Mouse (Mus musculus): ENCODE measurements around the gene Fam71b. TPM values are rescaled to one million over a fixed set of nuclear protein-coding genes. Genes with fewer than 3 reads are reported as not detected.
A peak's percentile ranks its signal among the peaks of the same experiment; 100 is the strongest.

The Fam71b gene
- polyA plus RNA-seq, 1 experiment = not detected

- Histone ChIP-seq H3K36me3 (ENCODE audit: control insufficient read depth, insufficient read depth, low read length, poor library complexity, severe bottlenecking) (no peaks in the 10 kb centered on the region), H3K4me1 (ENCODE audit: control insufficient read depth, insufficient read depth, low read length) (no peaks in the 10 kb centered on the region), H3K27me3 (ENCODE audit: control insufficient read depth, insufficient read depth, low read length, poor library complexity, severe bottlenecking) (no peaks in the 10 kb centered on the region), H3K27ac (ENCODE audit: insufficient read depth, low read length) (no peak overlapping the region), H3K4me3 (ENCODE audit: low read depth, low read length) (no peak overlapping the region), H3K9ac (ENCODE audit: low read depth, poor library complexity, severe bottlenecking) (no peak overlapping the region), H3K9me3 (replicated peaks; ENCODE audit: control insufficient read depth, insufficient read depth, low read length, poor library complexity, severe bottlenecking) (no peaks in the 10 kb centered on the region)
- no peak for TF ChIP-seq EP300 (IDR thresholded peaks at IDR 0.05; ENCODE audit: insufficient read depth, low read depth, low read length)
- no peak for TF ChIP-seq POLR2A (IDR thresholded peaks at IDR 0.05; ENCODE audit: insufficient read depth, low read length)
- TF ChIP-seq CTCF (IDR thresholded peaks at IDR 0.05; ENCODE audit: low read depth, low read length) = no peak
These were observed 33.8 kb downstream of the Fam71b start for GRCm38 (mm10) chr11:46430123-46430522.

GRCm38 (mm10) chr11:46431129-46431528, 34.8 kb downstream of the Fam71b start:
- Histone ChIP-seq H3K4me1 (ENCODE audit: control insufficient read depth, insufficient read depth, low read length) (no peaks in the 10 kb centered on the region), H3K9ac (ENCODE audit: low read depth, poor library complexity, severe bottlenecking) (no peak overlapping the region), H3K27ac (ENCODE audit: insufficient read depth, low read length) (no peak overlapping the region), H3K27me3 (ENCODE audit: control insufficient read depth, insufficient read depth, low read length, poor library complexity, severe bottlenecking) (no peaks in the 10 kb centered on the region), H3K4me3 (ENCODE audit: low read depth, low read length) (no peak overlapping the region), H3K9me3 (replicated peaks; ENCODE audit: control insufficient read depth, insufficient read depth, low read length, poor library complexity, severe bottlenecking) (no peaks in the 10 kb centered on the region), H3K36me3 (ENCODE audit: control insufficient read depth, insufficient read depth, low read length, poor library complexity, severe bottlenecking) (no peaks in the 10 kb centered on the region)
- TF ChIP-seq CTCF (IDR thresholded peaks at IDR 0.05; ENCODE audit: low read depth, low read length) (peak; percentile 67), POLR2A (IDR thresholded peaks at IDR 0.05; ENCODE audit: insufficient read depth, low read length) (no peak), EP300 (IDR thresholded peaks at IDR 0.05; ENCODE audit: insufficient read depth, low read depth, low read length) (no peak)

GRCm38 (mm10) chr11:46435363-46435762, 39.0 kb downstream of the Fam71b start:
- H3K4me1 ChIP-seq (ENCODE audit: control insufficient read depth, insufficient read depth, low read length) = peaks cover 2% of the 10 kb centered on the region
- H3K27me3 ChIP-seq (ENCODE audit: control insufficient read depth, insufficient read depth, low read length, poor library complexity, severe bottlenecking) = no peaks in the 10 kb centered on the region
- no peak overlapping the region for H3K4me3 ChIP-seq (ENCODE audit: low read depth, low read length)
- no peak overlapping the region for H3K27ac ChIP-seq (ENCODE audit: insufficient read depth, low read length)
- H3K9ac ChIP-seq (ENCODE audit: low read depth, poor library complexity, severe bottlenecking) = no peak overlapping the region
- no peaks in the 10 kb centered on the region for H3K9me3 ChIP-seq (replicated peaks; ENCODE audit: control insufficient read depth, insufficient read depth, low read length, poor library complexity, severe bottlenecking)
- H3K36me3 ChIP-seq (ENCODE audit: control insufficient read depth, insufficient read depth, low read length, poor library complexity, severe bottlenecking) = peaks cover 11% of the 10 kb centered on the region
- TF ChIP-seq CTCF (IDR thresholded peaks at IDR 0.05; ENCODE audit: low read depth, low read length) (no peak), POLR2A (IDR thresholded peaks at IDR 0.05; ENCODE audit: insufficient read depth, low read length) (no peak), EP300 (IDR thresholded peaks at IDR 0.05; ENCODE audit: insufficient read depth, low read depth, low read length) (no peak)

DNA sequence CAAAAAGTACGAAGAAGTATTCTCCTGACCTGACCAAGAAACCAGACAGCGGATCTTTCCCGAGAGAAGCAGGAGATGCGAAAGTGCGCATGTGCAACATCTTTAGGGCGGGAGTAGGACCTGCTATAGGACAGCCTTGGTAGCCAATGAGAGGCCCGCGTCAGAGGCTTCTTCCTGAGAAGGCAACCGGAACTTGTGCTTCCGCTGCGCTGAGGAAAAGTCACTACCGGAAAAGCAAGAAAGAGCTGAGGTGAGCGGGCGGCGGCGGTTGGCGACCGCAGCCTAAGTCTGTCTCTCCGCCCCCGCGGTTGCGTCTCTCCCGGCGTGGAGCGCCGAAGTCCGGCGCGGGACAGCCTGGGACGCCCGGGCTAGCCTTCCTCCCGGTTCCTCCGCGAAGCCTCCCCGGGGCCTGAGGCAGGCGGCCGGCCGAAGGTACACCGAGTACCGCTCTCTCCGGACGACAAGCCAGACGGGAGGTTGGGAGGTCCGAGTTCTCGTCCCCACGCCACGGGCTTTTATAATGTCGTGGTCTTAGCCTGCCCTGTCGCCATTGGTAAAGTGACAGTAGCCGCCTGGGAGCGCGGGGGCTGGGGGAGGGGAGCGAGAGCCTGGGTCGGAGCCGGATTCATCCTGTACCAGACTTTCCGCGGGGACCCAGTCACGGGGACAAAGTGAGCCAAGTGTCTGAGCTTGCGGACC, 40.5 kb downstream of the Fam71b start, which contains the start of gene Med7:
Med7 (plus strand) TSS at position 166 of the 699 bp plus-strand sequence.
- no peak within 1 kb of the TSS for H3K27ac ChIP-seq (ENCODE audit: insufficient read depth, low read length)
- TF ChIP-seq EP300 (IDR thresholded peaks at IDR 0.05; ENCODE audit: insufficient read depth, low read depth, low read length) (no peak), POLR2A (IDR thresholded peaks at IDR 0.05; ENCODE audit: insufficient read depth, low read length) (peak; percentile 39)
- H3K4me3 ChIP-seq (ENCODE audit: low read depth, low read length) = peak within 1 kb of the TSS; percentile 94
- H3K9me3 ChIP-seq (replicated peaks; ENCODE audit: control insufficient read depth, insufficient read depth, low read length, poor library complexity, severe bottlenecking) = no peaks in the 10 kb centered on the region
- peak within 1 kb of the TSS; percentile 93 for H3K9ac ChIP-seq (ENCODE audit: low read depth, poor library complexity, severe bottlenecking)
- H3K36me3 ChIP-seq (ENCODE audit: control insufficient read depth, insufficient read depth, low read length, poor library complexity, severe bottlenecking) = peaks cover 23% of the 10 kb centered on the region
- H3K4me1 ChIP-seq (ENCODE audit: control insufficient read depth, insufficient read depth, low read length) = peaks cover 2% of the 10 kb centered on the region
- no peaks in the 10 kb centered on the region for H3K27me3 ChIP-seq (ENCODE audit: control insufficient read depth, insufficient read depth, low read length, poor library complexity, severe bottlenecking)

DNA sequence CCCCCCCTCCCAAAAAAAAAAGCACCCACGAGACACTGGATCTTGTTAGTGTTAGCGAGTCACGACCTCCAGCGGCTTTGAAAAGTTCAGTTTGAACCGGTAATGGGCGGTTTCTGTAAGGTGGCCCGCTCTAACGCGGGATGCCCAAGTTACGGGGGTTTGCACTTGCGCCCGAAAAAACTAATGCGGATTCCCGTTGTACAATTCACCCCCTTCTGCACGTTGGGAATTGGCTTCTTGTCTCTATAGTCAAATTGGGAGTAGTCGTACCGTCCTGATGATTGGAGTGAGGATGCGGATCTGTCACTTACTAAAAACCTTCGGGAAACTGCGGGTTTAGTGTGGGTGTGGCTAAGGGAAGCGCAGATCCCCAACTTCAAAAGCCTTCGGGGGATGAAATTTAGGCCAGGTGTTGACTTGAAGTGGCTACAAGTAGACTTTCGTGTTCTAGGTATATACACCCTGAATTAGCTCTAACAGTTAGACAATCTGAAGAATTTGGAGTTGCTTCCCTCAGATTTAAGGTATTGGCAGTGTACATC, 41.2 kb downstream of the Fam71b start:
- H3K27ac ChIP-seq (ENCODE audit: insufficient read depth, low read length) = no peak overlapping the region
- peaks cover 2% of the 10 kb centered on the region for H3K4me1 ChIP-seq (ENCODE audit: control insufficient read depth, insufficient read depth, low read length)
- no peaks in the 10 kb centered on the region for H3K27me3 ChIP-seq (ENCODE audit: control insufficient read depth, insufficient read depth, low read length, poor library complexity, severe bottlenecking)
- H3K36me3 ChIP-seq (ENCODE audit: control insufficient read depth, insufficient read depth, low read length, poor library complexity, severe bottlenecking) = peaks cover 23% of the 10 kb centered on the region
- H3K9me3 ChIP-seq (replicated peaks; ENCODE audit: control insufficient read depth, insufficient read depth, low read length, poor library complexity, severe bottlenecking) = no peaks in the 10 kb centered on the region
- H3K4me3 ChIP-seq (ENCODE audit: low read depth, low read length) = peak overlapping the region; percentile 94
- H3K9ac ChIP-seq (ENCODE audit: low read depth, poor library complexity, severe bottlenecking) = peak overlapping the region; percentile 93
- TF ChIP-seq EP300 (IDR thresholded peaks at IDR 0.05; ENCODE audit: insufficient read depth, low read depth, low read length) (no peak), POLR2A (IDR thresholded peaks at IDR 0.05; ENCODE audit: insufficient read depth, low read length) (no peak), CTCF (IDR thresholded peaks at IDR 0.05; ENCODE audit: low read depth, low read length) (no peak)

DNA sequence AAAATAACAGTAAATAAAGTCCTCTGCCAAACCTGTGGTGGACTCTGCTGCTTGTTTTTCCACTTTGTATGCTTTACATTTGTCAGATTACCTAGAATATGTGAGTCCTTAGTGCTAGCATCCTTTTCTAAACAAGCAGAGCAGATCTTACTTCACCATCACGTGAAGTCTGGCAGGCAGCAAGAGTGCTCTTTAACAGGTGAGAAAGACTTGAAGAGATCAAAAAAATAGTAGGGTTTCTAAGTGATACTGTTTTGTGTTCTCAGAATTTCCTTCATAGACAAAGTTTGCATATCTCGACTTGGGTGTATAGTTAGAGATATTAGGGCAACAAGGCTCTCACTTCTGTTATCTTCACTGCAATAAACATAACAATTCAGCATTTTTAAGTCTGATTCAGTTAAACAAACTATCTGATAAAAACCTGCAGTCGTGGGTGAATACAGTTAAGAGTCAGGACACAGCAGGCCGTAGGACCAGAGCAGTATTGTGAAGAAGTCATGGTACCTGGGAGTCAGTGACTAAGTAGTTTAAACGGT, 42.7 kb downstream of the Fam71b start:
- no peak overlapping the region for H3K27ac ChIP-seq (ENCODE audit: insufficient read depth, low read length)
- H3K4me3 ChIP-seq (ENCODE audit: low read depth, low read length) = no peak overlapping the region
- H3K27me3 ChIP-seq (ENCODE audit: control insufficient read depth, insufficient read depth, low read length, poor library complexity, severe bottlenecking) = no peaks in the 10 kb centered on the region
- H3K4me1 ChIP-seq (ENCODE audit: control insufficient read depth, insufficient read depth, low read length) = peaks cover 2% of the 10 kb centered on the region
- H3K36me3 ChIP-seq (ENCODE audit: control insufficient read depth, insufficient read depth, low read length, poor library complexity, severe bottlenecking) = peaks cover 25% of the 10 kb centered on the region
- no peak for TF ChIP-seq EP300 (IDR thresholded peaks at IDR 0.05; ENCODE audit: insufficient read depth, low read depth, low read length)
- TF ChIP-seq POLR2A (IDR thresholded peaks at IDR 0.05; ENCODE audit: insufficient read depth, low read length) = no peak
- TF ChIP-seq CTCF (IDR thresholded peaks at IDR 0.05; ENCODE audit: low read depth, low read length) = no peak
- no peak overlapping the region for H3K9ac ChIP-seq (ENCODE audit: low read depth, poor library complexity, severe bottlenecking)
- H3K9me3 ChIP-seq (replicated peaks; ENCODE audit: control insufficient read depth, insufficient read depth, low read length, poor library complexity, severe bottlenecking) = no peaks in the 10 kb centered on the region
